Mouse (Mus musculus) stomach, embryonic 16.5 days (tissue): ENCODE measurements around the gene Irs2. TPM values are rescaled to one million over a fixed set of nuclear protein-coding genes. Genes with fewer than 3 reads are reported as not detected.

Experiments
- ATAC-seq: fragments of 200-750 bp; cut with Nextera tagmentation; 2 replicates; pipeline ENCODE4 v1.8.0; 2017; ENCODE audit warnings: moderate number of reproducible peaks, moderate TSS enrichment; ENCODE audit not compliant: insufficient read depth, low FRiP score
- H3K27ac ChIP-seq: fragments of 300-500 bp; sonication (generic); 2 replicates; pipeline ENCODE4 v1.5.1; 2014; ENCODE audit warnings: low read length
- H3K27me3 ChIP-seq: fragments of 300-500 bp; sonication (generic); 2 replicates; pipeline ENCODE4 v1.6.1; 2014; ENCODE audit warnings: low read length, control low read depth, mixed read lengths; ENCODE audit not compliant: control insufficient read depth, insufficient read depth
- H3K36me3 ChIP-seq: fragments of 300-500 bp; sonication (generic); 2 replicates; pipeline ENCODE4 v1.6.1; 2014; ENCODE audit warnings: low read length; ENCODE audit not compliant: control insufficient read depth, insufficient read depth
- H3K4me1 ChIP-seq: fragments of 300-500 bp; sonication (generic); 2 replicates; pipeline ENCODE4 v1.6.1; 2014; ENCODE audit warnings: low read length, control low read depth, mixed read lengths; ENCODE audit not compliant: control insufficient read depth, insufficient read depth
- H3K4me2 ChIP-seq: fragments of 300-500 bp; sonication (generic); 2 replicates; pipeline ENCODE4 v1.6.1; 2014; ENCODE audit warnings: low read depth, low read length, mixed read lengths
- H3K4me3 ChIP-seq: fragments of 300-500 bp; sonication (generic); replicated peaks from 2 replicates; pipeline ENCODE4 v1.5.1; 2014; ENCODE audit warnings: mild to moderate bottlenecking, low read length
- H3K9ac ChIP-seq: fragments of 300-500 bp; sonication (generic); 2 replicates; pipeline ENCODE4 v1.6.1; 2014; ENCODE audit warnings: low read length
- H3K9me3 ChIP-seq: fragments of 300-500 bp; sonication (generic); replicated peaks from 2 replicates; pipeline ENCODE4 v1.6.1; 2016; ENCODE audit warnings: low read length, control low read depth; ENCODE audit not compliant: control insufficient read depth
- WGBS: fragments of 180-500 bp; shearing (Covaris S2); extraction: QIAGEN DNeasy Blood & Tissue Kit; methylation state at CpG from one replicate; pipeline ENCODE4 v1.1.7; 2014; 5-methylcytosine and 5-hydroxymethylcytosine counted together
- polyA plus RNA-seq: library from polyadenylated mRNA; unstranded; fragments of >200 nt; fragmentation: Nextera tagmentation; extraction: Ambion mirVana; gene quantifications from 2 replicates; pipeline ENCODE4 v1.2.1, GENCODE M21; 2015

Irs2 gene
- polyA plus RNA-seq, 1 experiment from 2014 or later, result 3.3 TPM

- Histone ChIP-seq H3K9ac (no peak overlapping the region), H3K4me3 (no peak overlapping the region), H3K4me1 (peaks cover 14% of the 10 kb centered on the region), H3K9me3 (no peaks in the 10 kb centered on the region), H3K27ac (no peak overlapping the region), H3K27me3 (no peaks in the 10 kb centered on the region), H3K4me2 (no peak overlapping the region), H3K36me3 (no peaks in the 10 kb centered on the region)
- ATAC-seq, result no peak
- 66% methylated on average over 3 of the region's 3 CpGs for WGBS
Measured at GRCm38 (mm10) chr8:11011787-11012485, 3.7 kb upstream of the Irs2 start.

GRCm38 (mm10) chr8:11010913-11011605 is 2.8 kb upstream of the Irs2 start:
- peak overlapping the region; percentile 99 for H3K27ac ChIP-seq
- no peaks in the 10 kb centered on the region for H3K9me3 ChIP-seq
- no peak for ATAC-seq
- H3K36me3 ChIP-seq, result no peaks in the 10 kb centered on the region
- H3K4me3 ChIP-seq, result no peak overlapping the region
- H3K4me1 ChIP-seq, result peaks cover 22% of the 10 kb centered on the region
- 14% methylated on average over 11 of the region's 11 CpGs for WGBS
- no peak overlapping the region for H3K4me2 ChIP-seq
- H3K9ac ChIP-seq, result no peak overlapping the region
- H3K27me3 ChIP-seq, result no peaks in the 10 kb centered on the region

GRCm38 (mm10) chr8:11010398-11010797 is 2.1 kb upstream of the Irs2 start:
- H3K27ac ChIP-seq, result peak overlapping the region; percentile 99; the same call in 1 of the 2 replicates
- no peaks in the 10 kb centered on the region for H3K27me3 ChIP-seq
- peaks cover 29% of the 10 kb centered on the region for H3K4me1 ChIP-seq
- no peaks in the 10 kb centered on the region for H3K9me3 ChIP-seq
- ATAC-seq, result no peak
- H3K36me3 ChIP-seq, result 0 out of 2 replicates have a peak, but pooled peaks cover under 1% of the 10 kb centered on the region
- 47% methylated on average over 11 of the region's 11 CpGs for WGBS
- no peak overlapping the region for H3K4me3 ChIP-seq
- peak overlapping the region; percentile 83; the same call in 1 of the 2 replicates for H3K4me2 ChIP-seq
- H3K9ac ChIP-seq, result no peak overlapping the region

- H3K9me3 ChIP-seq, result no peaks in the 10 kb centered on the region
- ATAC-seq, result peak; percentile 70
Measured at GRCm38 (mm10) chr8:11009431-11010071, 1.3 kb upstream of the Irs2 start.

GRCm38 (mm10) chr8:11008842-11009420 is 673 bp upstream of the Irs2 start:
- Histone ChIP-seq H3K9me3 (no peaks in the 10 kb centered on the region), H3K4me1 (peaks cover 43% of the 10 kb centered on the region), H3K27ac (peak overlapping the region; percentile 99), H3K36me3 (0 out of 2 replicates have a peak, but pooled peaks cover 4% of the 10 kb centered on the region), H3K9ac (peak overlapping the region; percentile 97), H3K27me3 (no peaks in the 10 kb centered on the region), H3K4me3 (peak overlapping the region; percentile 81), H3K4me2 (peak overlapping the region; percentile 83)
- peak; percentile 91 for ATAC-seq
- under 1% methylated on average over 51 of the region's 73 CpGs for WGBS

More at GRCm38 (mm10) chr8:11009431-11010071, 1.3 kb upstream of the Irs2 start:
- under 1% methylated on average over 61 of the region's 62 CpGs for WGBS
- Histone ChIP-seq H3K4me2 (peak overlapping the region; percentile 83), H3K27ac (peak overlapping the region; percentile 99), H3K4me1 (peaks cover 37% of the 10 kb centered on the region), H3K9ac (peak overlapping the region; percentile 97), H3K27me3 (no peaks in the 10 kb centered on the region), H3K36me3 (0 out of 2 replicates have a peak, but pooled peaks cover 4% of the 10 kb centered on the region), H3K4me3 (peak overlapping the region; percentile 81)

- H3K4me1 ChIP-seq, result peaks cover 48% of the 10 kb centered on the region
- no peaks in the 10 kb centered on the region for H3K27me3 ChIP-seq
- under 1% methylated on average over 88 of the region's 88 CpGs for WGBS
- H3K4me3 ChIP-seq, result peak overlapping the region; percentile 81
- H3K36me3 ChIP-seq, result 0 out of 2 replicates have a peak, but pooled peaks cover 4% of the 10 kb centered on the region
- peak overlapping the region; percentile 92 for H3K27ac ChIP-seq
- peak overlapping the region; percentile 83 for H3K4me2 ChIP-seq
- H3K9me3 ChIP-seq, result no peaks in the 10 kb centered on the region
- no peak for ATAC-seq
- H3K9ac ChIP-seq, result peak overlapping the region; percentile 84
Measured at GRCm38 (mm10) chr8:11007581-11008378, 478 bp downstream of the Irs2 start.

GRCm38 (mm10) chr8:11007001-11007580 is 1.2 kb downstream of the Irs2 start:
- Histone ChIP-seq H3K27me3 (no peaks in the 10 kb centered on the region), H3K4me1 (peaks cover 55% of the 10 kb centered on the region), H3K9ac (peak overlapping the region; percentile 84), H3K9me3 (no peaks in the 10 kb centered on the region), H3K27ac (peak overlapping the region; percentile 92), H3K4me3 (peak overlapping the region; percentile 81), H3K36me3 (0 out of 2 replicates have a peak, but pooled peaks cover 4% of the 10 kb centered on the region), H3K4me2 (peak overlapping the region; percentile 83)
- WGBS, result under 1% methylated on average over 47 of the region's 56 CpGs
- ATAC-seq, result peak; percentile 50

GRCm38 (mm10) chr8:11006276-11006630 is 2.0 kb downstream of the Irs2 start:
- peak overlapping the region; percentile 83 for H3K4me2 ChIP-seq
- WGBS, result 87% methylated on average over 9 of the region's 9 CpGs
- no peak for ATAC-seq

More at GRCm38 (mm10) chr8:11006276-11006630, 2.0 kb downstream of the Irs2 start:
- H3K27me3 ChIP-seq, result no peaks in the 10 kb centered on the region
- peak overlapping the region; percentile 81 for H3K4me3 ChIP-seq
- peaks cover 63% of the 10 kb centered on the region for H3K4me1 ChIP-seq
- H3K36me3 ChIP-seq, result 0 out of 2 replicates have a peak, but pooled peaks cover 4% of the 10 kb centered on the region
- H3K9me3 ChIP-seq, result no peaks in the 10 kb centered on the region
- H3K9ac ChIP-seq, result peak overlapping the region; percentile 84
- H3K27ac ChIP-seq, result no peak overlapping the region; the same call in 1 of the 2 replicates
